Mouse (Mus musculus): Measurements from ENCODE around the gene Tenm3. TPM values are rescaled to one million over a fixed set of nuclear protein-coding genes. Genes with fewer than 3 reads are reported as not detected.

Tenm3 gene
- total RNA-seq, 4 experiments from 2014 or later = 71.0 to 86.4 (median 79.6) TPM

- DNase-seq (ENCODE audit: low spot score in 2 of 2) = no peak
Measured at GRCm38 (mm10) chr8:48281855-48282254, 561.9 kb downstream of the Tenm3 start.

GRCm38 (mm10) chr8:48279360-48279759 is 564.4 kb downstream of the Tenm3 start:
- DNase-seq (ENCODE audit: low spot score in 2 of 2) = no peak

- no peak for DNase-seq (ENCODE audit: low spot score in 2 of 2)
Measured at GRCm38 (mm10) chr8:48277986-48278635, 565.6 kb downstream of the Tenm3 start.

- DNase-seq (ENCODE audit: low spot score in 2 of 2) = no peak
Measured at GRCm38 (mm10) chr8:48275066-48275465, 568.7 kb downstream of the Tenm3 start.

- no peak for DNase-seq (ENCODE audit: low spot score in 2 of 2)
Measured at GRCm38 (mm10) chr8:48274566-48274965, 569.2 kb downstream of the Tenm3 start.

GRCm38 (mm10) chr8:48268638-48269037 is 575.1 kb downstream of the Tenm3 start:
- no peak for DNase-seq (ENCODE audit: low spot score in 2 of 2)

- DNase-seq (ENCODE audit: low spot score in 2 of 2) = no peak
Measured at GRCm38 (mm10) chr8:48260265-48260664, 583.5 kb downstream of the Tenm3 start.

- no peak for DNase-seq (ENCODE audit: low spot score in 2 of 2)
Measured at GRCm38 (mm10) chr8:48259832-48260231, 583.9 kb downstream of the Tenm3 start.

GRCm38 (mm10) chr8:48243876-48244275 is 599.9 kb downstream of the Tenm3 start:
- no peak for DNase-seq (ENCODE audit: low spot score in 2 of 2)

GRCm38 (mm10) chr8:48240917-48241531 is 602.7 kb downstream of the Tenm3 start:
- DNase-seq (ENCODE audit: low spot score in 2 of 2) = no peak

GRCm38 (mm10) chr8:48236968-48237367 is 606.8 kb downstream of the Tenm3 start:
- no peak for DNase-seq (ENCODE audit: low spot score in 2 of 2)

- no peak for DNase-seq (ENCODE audit: low spot score in 2 of 2)
Measured at GRCm38 (mm10) chr8:48232927-48233326, 610.8 kb downstream of the Tenm3 start.

- no peak for DNase-seq (ENCODE audit: low spot score in 2 of 2)
Measured at GRCm38 (mm10) chr8:48231882-48232281, 611.9 kb downstream of the Tenm3 start.

- no peak for DNase-seq (ENCODE audit: low spot score in 2 of 2)
Measured at GRCm38 (mm10) chr8:48231389-48231788, 612.4 kb downstream of the Tenm3 start.

- no peak for DNase-seq (ENCODE audit: low spot score in 2 of 2)
Measured at GRCm38 (mm10) chr8:48228676-48229075, 615.1 kb downstream of the Tenm3 start.

GRCm38 (mm10) chr8:48224753-48225152 is 619.0 kb downstream of the Tenm3 start:
- DNase-seq (ENCODE audit: low spot score in 2 of 2) = no peak

- peak; percentile 72 to 88 for DNase-seq (ENCODE audit: low spot score in 2 of 2)
Measured at GRCm38 (mm10) chr8:48222429-48222769, 621.4 kb downstream of the Tenm3 start.

- DNase-seq (ENCODE audit: low spot score in 2 of 2) = no peak
Measured at GRCm38 (mm10) chr8:48221724-48222428, 621.9 kb downstream of the Tenm3 start.

GRCm38 (mm10) chr8:48221304-48221703 is 622.4 kb downstream of the Tenm3 start:
- no peak for DNase-seq (ENCODE audit: low spot score in 2 of 2)

- DNase-seq (ENCODE audit: low spot score in 2 of 2) = no peak
Measured at GRCm38 (mm10) chr8:48220529-48221181, 623.1 kb downstream of the Tenm3 start.

GRCm38 (mm10) chr8:48215071-48215501 is 628.7 kb downstream of the Tenm3 start:
- DNase-seq (ENCODE audit: low spot score in 2 of 2) = peak in 1 of 2 experiments; percentile 72

GRCm38 (mm10) chr8:48214386-48214785 is 629.4 kb downstream of the Tenm3 start:
- no peak for DNase-seq (ENCODE audit: low spot score in 2 of 2)

Data from left cerebral cortex, adult 8-10 months (tissue).